Mouse (Mus musculus): ENCODE measurements around the gene Ephb2. TPM values are rescaled to one million over a fixed set of nuclear protein-coding genes. Genes with fewer than 3 reads are reported as not detected.
A peak's percentile ranks its signal among the peaks of the same experiment; 100 is the strongest.

Gene Ephb2
- polyA plus RNA-seq, 2 experiments from 2014 or later = not detected

- ATAC-seq = no peak
These were observed 186.8 kb downstream of the Ephb2 start for GRCm38 (mm10) chr4:136648922-136649479.

- ATAC-seq = no peak
These were observed 196.9 kb downstream of the Ephb2 start for GRCm38 (mm10) chr4:136638890-136639289.

- no peak for ATAC-seq
These were observed 197.5 kb downstream of the Ephb2 start for GRCm38 (mm10) chr4:136638230-136638750.

- no peak for ATAC-seq
These were observed 198.1 kb downstream of the Ephb2 start for GRCm38 (mm10) chr4:136637563-136638229.

- no peak for ATAC-seq
These were observed 198.7 kb downstream of the Ephb2 start for GRCm38 (mm10) chr4:136636983-136637562.

- no peak for ATAC-seq
These were observed 199.3 kb downstream of the Ephb2 start for GRCm38 (mm10) chr4:136636511-136636910.

GRCm38 (mm10) chr4:136635995-136636394 lies 199.8 kb downstream of the Ephb2 start:
- ATAC-seq = no peak

- ATAC-seq = no peak
These were observed 204.4 kb downstream of the Ephb2 start for GRCm38 (mm10) chr4:136631237-136631994.

- no peak for ATAC-seq
These were observed 209.2 kb downstream of the Ephb2 start for GRCm38 (mm10) chr4:136626590-136626989.

GRCm38 (mm10) chr4:136622388-136622787 lies 213.4 kb downstream of the Ephb2 start, which contains the start of gene Lactbl1:
Gene Lactbl1 (plus strand): TSS chr4:136622621.
- ATAC-seq = no peak

- ATAC-seq = no peak
These were observed 213.8 kb downstream of the Ephb2 start for GRCm38 (mm10) chr4:136621956-136622355.

GRCm38 (mm10) chr4:136621336-136621735 lies 214.5 kb downstream of the Ephb2 start:
- peak; percentile 47 for ATAC-seq

GRCm38 (mm10) chr4:136613657-136614056 lies 222.1 kb downstream of the Ephb2 start:
- ATAC-seq = no peak

- no peak for ATAC-seq
These were observed 225.4 kb downstream of the Ephb2 start, which contains the start of gene Tex46 for GRCm38 (mm10) chr4:136610387-136610856. Gene Tex46 (plus strand): TSS chr4:136610437.

- no peak for ATAC-seq
These were observed 229.9 kb downstream of the Ephb2 start for GRCm38 (mm10) chr4:136605756-136606485.

- ATAC-seq = peak; percentile 91
These were observed 233.2 kb downstream of the Ephb2 start, which contains the start of gene Kdm1a for GRCm38 (mm10) chr4:136602568-136602967. Gene Kdm1a (minus strand): TSS chr4:136602723.

- ATAC-seq = peak; percentile 40
These were observed 233.7 kb downstream of the Ephb2 start for GRCm38 (mm10) chr4:136602018-136602554.

- no peak for ATAC-seq
These were observed 234.3 kb downstream of the Ephb2 start for GRCm38 (mm10) chr4:136601476-136601875.

GRCm38 (mm10) chr4:136600536-136600935 lies 235.3 kb downstream of the Ephb2 start:
- no peak for ATAC-seq

- ATAC-seq = no peak
These were observed 235.9 kb downstream of the Ephb2 start for GRCm38 (mm10) chr4:136599869-136600268.

GRCm38 (mm10) chr4:136598268-136598876 lies 237.4 kb downstream of the Ephb2 start:
- ATAC-seq = no peak

Measured in CD4-positive, CD25-positive, alpha-beta regulatory T cell, adult 4 months (primary cell).